Mouse (Mus musculus): ENCODE data around the gene Hcfc1.

Gene Hcfc1

DNA sequence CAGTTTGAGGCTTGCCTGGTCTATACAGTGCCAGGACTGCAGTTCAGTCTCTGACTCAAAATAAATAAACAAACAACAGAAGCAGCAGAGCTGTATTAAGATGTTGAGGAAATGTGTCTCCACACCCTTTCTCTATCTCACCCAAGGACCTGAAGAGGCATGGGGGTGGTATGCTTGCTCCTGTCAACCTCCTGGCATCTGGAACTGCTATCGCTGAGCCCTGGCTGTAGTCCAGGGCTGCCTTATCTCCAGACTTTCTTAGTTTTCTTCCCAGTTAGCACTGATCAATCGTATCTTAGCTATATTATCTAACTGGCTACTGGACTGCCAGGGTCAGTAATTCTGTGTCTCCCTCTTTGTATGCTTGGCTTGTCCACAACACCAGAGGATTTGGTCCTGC, 24.3 kb downstream of the Hcfc1 start:
- no peak for DNase-seq

DNA sequence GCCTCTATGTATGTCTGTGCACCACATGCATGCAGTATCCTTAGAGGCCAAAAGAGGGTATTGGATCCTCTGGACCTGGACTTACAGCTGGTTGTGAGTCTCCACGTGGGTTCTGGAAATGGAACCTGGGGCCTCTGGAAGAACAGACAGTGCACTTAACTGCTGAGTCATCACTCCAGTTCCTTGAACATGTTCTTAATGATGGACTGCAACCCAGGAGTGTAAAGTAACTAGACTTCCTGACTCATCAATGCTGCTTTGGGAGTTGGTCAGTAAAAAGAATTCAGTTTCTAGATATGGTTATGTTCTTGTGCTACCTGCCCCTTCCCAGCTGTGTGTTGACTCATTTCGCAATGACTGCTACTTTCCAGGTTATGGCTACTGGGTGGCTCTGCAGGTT, 34.3 kb downstream of the Hcfc1 start:
- no peak for DNase-seq

DNA sequence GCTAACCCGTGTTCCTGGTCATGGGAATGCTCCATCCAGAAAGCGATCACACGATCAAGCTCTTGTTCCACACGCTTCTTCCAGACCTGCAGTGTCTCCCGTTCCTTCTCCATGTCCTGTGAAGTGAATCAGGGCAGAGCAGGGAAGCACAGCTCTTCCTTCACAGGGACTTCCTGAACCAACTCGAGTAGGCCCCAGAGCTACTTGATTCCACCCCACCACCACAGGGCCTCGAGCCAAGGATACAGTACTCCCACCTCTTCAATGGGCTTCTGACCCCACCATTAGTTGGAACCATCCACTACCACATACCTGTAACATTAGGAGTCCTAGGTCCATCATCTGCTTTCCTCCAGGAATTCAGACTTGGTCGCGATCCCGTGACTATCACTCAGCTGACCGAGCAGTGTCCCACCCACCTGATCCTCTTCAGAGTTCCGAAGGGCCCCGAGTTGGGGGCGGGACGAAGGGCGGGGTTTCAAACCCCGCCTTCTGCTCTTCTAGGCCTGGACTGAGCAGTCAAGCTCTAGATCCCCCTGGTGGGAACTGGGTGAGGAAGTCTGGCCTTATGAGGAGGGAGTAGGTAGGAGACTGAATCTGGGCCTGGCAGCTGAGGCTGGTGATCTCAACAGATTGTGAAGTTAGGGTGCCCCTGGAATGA, 35.6 kb downstream of the Hcfc1 start, which contains the start of gene Renbp:
Renbp (minus strand) TSS at position 449 of the 661 bp plus-strand sequence.
- DNase-seq, result no peak

DNA sequence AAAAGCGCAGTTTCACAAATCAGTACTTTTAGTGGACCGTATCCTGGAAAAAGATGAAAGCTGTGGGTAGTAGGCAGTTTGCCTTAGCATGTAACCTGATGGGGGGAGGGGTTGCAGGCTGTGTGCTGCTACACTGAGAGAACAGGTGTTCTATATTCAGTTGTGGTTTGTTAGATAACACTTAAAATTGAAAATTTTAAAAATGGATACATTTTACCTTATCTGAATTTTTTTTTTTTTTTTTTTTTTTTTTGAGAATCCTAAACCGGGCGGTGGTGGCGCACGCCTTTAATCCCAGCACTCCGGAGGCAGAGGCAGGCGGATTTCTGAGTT, 43.6 kb downstream of the Hcfc1 start:
- peak in 1 of 2 experiments; percentile 21 for DNase-seq

DNA sequence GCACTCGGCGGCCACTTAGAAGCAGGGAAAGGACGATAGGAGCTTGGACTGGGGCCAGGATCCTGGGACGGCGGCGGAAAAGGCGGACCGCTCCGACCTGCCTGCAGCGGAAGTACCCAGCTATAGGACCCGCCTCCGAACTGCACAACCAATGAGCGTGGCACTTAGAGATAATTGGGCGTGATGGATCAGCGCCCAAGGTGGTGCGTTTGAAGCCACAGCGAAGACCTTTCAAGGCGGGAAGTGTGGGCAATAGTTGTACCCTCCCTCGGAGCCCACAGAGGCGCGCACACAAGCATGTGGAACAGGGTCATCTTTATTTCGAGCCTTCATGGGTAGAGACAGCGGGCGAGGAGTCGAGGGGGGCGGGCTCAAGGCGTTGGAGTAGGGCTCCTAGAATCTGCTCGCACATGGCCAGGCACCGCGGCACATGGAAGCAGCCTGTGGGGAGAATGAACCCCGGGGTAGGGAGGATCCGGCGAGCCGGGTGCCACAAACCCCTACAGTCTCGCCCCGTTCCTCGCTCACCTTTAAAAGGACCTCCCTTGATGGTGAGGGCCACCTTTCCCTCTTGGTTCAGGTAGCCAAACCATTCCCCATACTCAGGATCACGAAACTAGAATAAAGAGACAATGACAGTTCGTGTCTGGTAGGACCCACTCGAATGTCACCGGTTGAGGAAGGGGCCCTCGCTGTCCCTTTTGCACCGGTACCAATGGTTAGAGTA, 44.2 kb downstream of the Hcfc1 start, which contains the start of the genes Arhgap4 and Naa10:
Arhgap4 (minus strand) TSS at position 48 of the 727 bp plus-strand sequence.
Naa10 (minus strand) TSS at position 122 of the 727 bp plus-strand sequence.
- DNase-seq, result peak; percentile 94 to 97

DNA sequence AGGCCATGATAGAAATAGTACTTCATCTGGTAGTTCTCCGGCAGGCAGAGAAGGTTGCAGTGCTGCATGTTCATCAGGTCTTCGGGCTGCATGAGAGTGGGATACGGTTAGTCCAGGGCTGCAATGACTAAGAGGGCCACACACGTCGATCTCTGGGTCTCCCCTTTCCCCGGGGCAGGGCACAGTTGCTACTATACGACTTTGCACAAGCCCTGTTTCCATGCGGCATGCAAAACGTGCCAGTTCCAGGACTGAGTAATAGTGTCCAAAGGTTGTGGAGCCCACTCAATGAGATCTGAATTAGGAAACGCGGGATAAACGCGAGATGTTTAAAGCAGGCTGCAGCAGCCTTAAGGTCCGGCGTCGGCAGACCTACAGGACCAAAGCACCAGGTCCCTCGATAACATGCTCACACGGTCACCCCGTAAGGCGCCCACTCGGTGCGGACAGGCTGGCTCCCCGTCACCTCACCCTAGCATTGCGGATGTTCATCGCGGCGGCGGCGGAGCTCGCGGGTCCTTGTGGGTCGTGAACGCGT, 44.8 kb downstream of the Hcfc1 start:
- DNase-seq, result peak in 1 of 2 experiments; percentile 27

DNA sequence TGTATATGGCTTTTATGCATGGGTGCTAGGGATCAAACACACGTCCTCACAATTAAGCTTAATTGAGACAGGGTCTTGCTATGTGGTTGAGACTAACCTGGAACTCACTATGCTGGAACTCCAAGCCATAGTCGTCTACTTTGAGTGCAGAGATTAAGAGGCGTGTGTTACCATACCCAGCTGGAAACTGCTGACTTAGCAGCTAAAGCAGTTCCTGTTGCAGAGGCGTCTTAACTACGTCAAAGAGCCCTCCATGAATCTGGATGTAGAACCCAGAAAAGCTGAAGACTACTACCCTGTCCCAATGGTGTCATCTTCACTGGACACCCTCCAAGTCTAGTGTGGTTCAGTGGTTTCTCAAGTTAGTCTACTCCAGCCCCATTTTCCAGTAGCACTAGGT, 47.5 kb downstream of the Hcfc1 start:
- no peak for DNase-seq

DNA sequence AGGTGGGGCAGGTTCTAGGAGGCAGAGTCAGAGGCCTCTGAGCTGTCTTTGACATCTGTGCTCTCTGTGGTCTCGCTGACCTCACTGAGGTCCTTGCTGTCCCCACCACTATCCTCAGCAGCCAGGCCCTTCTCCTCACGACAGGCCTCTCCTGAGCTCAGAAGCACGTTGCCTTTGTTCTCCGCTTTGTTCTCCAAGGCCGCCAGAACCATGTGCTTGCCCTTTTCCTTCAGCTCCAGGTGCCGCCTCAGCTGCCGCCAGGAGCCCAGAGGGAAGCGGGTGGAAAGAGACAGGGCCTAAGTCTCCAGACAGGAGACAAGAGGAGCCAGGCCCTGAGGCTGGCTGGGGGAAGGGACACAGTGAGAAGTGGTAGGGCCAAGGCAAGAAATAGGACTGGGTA, 49.2 kb downstream of the Hcfc1 start:
- no peak for DNase-seq

DNA sequence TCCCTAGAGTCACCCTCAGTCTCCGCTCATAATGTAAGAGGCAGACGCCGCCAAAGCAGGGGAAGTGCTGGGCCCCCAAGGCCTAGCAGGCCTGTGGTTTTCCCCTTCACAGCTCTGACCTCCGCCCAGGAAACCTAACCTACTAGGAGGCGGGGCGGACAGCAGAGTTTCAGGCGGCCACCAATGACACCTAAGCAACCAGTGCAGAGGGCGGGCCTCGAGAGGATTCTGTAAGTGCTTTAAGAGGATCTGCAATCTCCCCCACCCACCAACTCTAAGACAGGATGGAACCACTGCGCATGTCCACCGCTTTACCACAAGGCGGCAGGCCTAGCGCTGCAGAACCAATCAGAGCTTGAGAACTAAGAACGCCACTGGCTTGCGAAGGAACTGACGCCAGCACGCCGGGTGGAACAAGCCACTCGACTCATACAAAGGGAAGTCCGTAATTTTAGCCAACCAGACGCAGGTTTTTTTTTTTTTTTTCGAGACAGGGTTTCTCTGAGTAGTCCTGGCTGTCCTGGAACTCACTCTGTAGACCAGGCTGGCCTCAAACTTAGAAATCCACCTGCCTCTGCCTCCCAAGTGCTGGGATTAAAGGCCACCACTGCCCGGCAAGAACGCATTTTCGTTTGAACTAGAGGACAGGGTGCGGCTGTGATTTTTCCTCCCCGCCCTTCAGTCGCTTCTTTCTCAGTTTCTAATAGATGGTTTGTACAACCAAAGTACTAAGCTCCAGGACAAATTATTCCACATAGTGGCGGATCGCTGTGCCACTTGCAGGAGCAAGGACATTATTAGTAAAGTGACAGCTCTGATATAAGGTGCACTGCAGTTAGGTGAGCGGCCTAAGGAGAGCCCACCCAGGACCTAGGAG, 51.1 kb downstream of the Hcfc1 start:
- DNase-seq, result peak; percentile 87 to 88

DNA sequence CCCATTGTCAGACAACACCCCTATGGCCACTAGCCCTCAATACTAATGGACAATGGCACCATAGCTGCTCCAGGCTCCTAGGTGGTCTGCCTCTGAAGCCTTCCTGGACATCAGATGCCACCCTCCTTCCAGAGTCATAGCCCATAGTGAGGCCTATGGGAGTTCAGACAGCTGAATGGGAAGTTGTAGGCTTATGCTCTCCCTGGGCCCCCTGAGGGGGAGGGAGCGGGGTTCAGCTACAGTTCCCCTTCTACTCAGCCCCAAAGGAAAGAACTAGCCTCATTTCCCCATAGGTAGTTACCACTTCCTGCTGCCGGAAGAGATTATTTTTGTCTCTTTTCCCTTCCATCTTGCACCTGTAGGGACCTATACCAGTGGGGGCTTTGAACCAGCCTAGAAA, 54.6 kb downstream of the Hcfc1 start:
- DNase-seq, result no peak

DNA sequence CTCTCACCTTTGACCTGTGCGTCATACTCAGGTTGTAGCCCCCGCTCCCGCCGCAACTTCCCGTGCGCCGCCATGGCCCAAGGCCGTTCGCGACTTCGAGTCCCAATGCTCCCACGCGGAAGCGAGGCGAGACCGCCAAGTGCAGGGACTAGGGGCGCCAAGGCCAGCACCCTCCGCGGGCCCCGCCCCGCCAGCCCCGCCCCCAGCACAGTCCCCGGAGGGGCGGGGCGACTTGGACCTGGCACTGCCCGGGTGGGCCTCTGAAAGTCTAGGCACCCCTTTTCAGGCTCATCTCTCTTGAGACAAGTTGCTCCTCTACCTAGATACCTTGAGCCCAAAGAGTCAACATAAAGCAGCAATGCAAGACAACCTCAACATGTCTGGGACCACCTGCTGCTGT, 55.0 kb downstream of the Hcfc1 start:
- no peak for DNase-seq

DNA sequence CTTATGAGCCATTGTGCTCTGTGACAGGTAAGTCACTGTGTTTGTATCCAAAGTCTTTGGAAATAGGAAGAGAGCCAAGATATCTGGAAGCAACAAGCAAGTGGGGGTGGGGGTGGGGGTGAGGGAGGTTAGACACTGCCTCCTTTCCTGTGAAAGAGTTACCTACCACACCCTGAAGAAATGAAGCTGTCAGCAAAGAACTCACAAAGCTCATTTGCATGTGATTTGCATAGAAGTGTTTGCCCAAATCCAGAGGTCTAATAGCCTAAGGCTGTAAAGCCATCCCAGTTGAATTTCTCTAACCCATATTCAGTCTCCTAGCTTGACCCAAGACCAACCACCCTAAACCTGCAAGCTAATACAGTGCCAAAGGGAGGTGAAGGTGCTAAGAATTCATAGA, 55.7 kb downstream of the Hcfc1 start:
- DNase-seq, result no peak

DNA sequence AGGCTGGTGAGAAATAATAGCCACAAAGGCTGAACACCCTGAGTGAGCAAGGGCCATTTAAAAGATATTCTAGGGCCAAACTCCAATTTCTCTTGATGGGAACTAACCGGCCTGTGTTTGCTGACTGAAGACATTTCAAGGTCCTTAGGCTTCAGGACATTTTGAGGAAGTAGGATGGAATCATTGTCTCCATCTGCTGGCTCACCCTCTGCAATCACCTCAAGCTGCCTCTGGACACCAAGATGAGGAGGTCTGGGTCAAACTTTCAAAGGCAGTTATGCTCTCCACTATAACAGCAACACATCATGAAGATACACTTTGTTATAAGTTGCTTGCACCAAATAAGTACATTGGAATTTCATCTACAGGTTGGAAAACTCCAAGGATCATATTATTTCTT, 56.1 kb downstream of the Hcfc1 start:
- no peak for DNase-seq

DNA sequence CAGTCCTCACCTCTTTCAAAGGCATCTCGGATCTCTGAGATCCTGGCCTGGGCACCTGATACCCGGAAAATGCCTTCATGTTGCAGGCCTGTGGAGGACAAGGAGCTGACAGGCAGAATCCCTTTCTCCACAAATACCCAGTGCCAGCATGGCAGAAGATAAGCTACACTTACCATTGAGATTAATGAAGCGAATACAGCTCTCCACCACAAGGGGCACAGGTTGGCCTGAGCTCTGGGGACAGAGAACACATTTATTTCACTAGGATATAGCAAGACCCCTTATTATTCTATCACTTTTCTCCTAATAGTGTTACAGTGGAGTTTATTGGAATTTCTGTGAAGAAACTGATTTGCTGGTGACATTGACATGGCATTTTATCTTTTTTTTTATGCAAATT, 68.2 kb downstream of the Hcfc1 start:
- no peak for DNase-seq

DNA sequence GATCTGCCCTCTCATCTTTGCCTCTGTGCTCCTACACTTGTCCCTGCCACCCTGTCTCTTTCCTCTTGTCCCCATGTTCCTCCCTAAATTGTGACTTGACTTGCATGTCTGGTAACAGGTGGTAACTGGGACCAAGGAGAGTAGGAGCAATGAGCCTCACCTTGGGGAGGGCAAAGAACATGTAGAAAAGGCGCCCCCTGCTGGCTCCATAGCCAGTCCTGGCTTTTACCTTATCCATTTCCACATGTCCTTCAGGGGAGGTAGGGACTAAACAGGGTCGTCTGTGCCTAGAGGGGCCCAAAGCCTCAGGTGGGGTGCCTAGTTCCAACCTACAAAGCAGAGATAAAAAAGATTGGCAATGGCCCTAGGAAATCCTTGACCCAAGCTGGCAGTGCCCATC, 70.4 kb downstream of the Hcfc1 start, which contains the start of gene L1cam:
L1cam (minus strand) TSS at position 387 of the 400 bp plus-strand sequence.
- peak; percentile 68 to 75 for DNase-seq

DNA sequence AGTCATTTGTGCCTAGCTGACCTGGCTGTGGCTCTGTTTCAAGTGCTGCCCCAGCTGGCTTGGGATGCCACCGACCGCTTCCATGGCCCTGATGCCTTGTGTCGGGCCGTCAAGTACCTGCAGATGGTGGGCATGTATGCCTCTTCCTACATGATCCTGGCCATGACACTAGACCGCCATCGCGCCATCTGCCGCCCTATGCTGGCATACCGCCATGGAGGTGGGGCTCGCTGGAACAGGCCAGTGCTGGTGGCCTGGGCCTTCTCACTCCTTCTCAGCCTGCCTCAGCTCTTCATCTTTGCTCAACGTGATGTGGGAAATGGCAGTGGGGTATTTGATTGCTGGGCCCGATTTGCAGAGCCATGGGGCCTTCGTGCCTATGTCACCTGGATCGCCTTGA, 73.3 kb downstream of the Hcfc1 start:
- peak; percentile 86 to 88 for DNase-seq
